Mouse (Mus musculus): ENCODE results near the gene Mrpl14.

GRCm38 (mm10) chr17:45727983-45728723 is 42.0 kb downstream of the Mrpl14 start:
- TF ChIP-seq CTCF (conservative IDR thresholded peaks at IDR 0.05; ENCODE audit: insufficient read depth, insufficient read length, low read depth, low read length), result no peak
- TF ChIP-seq POLR2A (IDR thresholded peaks at IDR 0.05; ENCODE audit: low read depth, low read length), result no peak

All from kidney, adult 2 months (tissue).